ENCODE assay signal across 14 mouse cellular contexts in genomic region chr1:165556711-165557110, GRCm38 (mm10).
DNase-seq lines count a peak whose midpoint lies in the region; ATAC-seq and TF ChIP-seq lines count a peak whose summit lies in the region.
"Had no signal": no experiment of that assay in that cellular context is flagged by ENCODE, and none has a peak within 500 bp of the region (broad histone marks: within the 10 kb centered on the region; RNA-seq: fewer than 3 reads in every experiment).

No protein-coding gene starts in this region.

- DNase-seq in forebrain, postnatal 0 days = peak; percentile 50
- DNase-seq in forebrain, embryonic 11.5 days (ENCODE audit: low spot score) = no peak
- peak; percentile 38 to 45 for DNase-seq in left cerebral cortex, adult 2 months (ENCODE audit: extremely low spot score in 1 of 2, low spot score in 2 of 2)
- no peak for DNase-seq in left cerebral cortex, adult 11 months (ENCODE audit: low spot score)
- peak; percentile 41 for DNase-seq in NIH3T3 (ENCODE audit: low read depth)
- DNase-seq in lung, postnatal 4 days = peak; percentile 25 to 27
- DNase-seq in kidney, adult 2 months = no peak
- DNase-seq: gastrocnemius, adult 2 months had no signal

- H3K9me3 ChIP-seq in forebrain, postnatal 0 days (ENCODE audit: low read length) = no peaks in the 10 kb centered on the region
- no peaks in the 10 kb centered on the region for H3K9me3 ChIP-seq in forebrain, embryonic 11.5 days (ENCODE audit: control insufficient read depth, low read length)

- 0 out of 2 replicates have a peak, but pooled peaks cover 3% of the 10 kb centered on the region for H3K4me1 ChIP-seq in forebrain, postnatal 0 days (ENCODE audit: insufficient read depth)
- no peaks in the 10 kb centered on the region for H3K4me1 ChIP-seq in forebrain, embryonic 11.5 days (replicated peaks; ENCODE audit: control insufficient read depth, insufficient read depth, low read length)
- H3K4me1 ChIP-seq in kidney, adult 2 months (ENCODE audit: control insufficient read depth, insufficient read depth, low read length) = no peaks in the 10 kb centered on the region

- no peak overlapping the region for H3K4me3 ChIP-seq in forebrain, postnatal 0 days (ENCODE audit: low read depth, low read length)
- H3K4me3 ChIP-seq in forebrain, embryonic 11.5 days (ENCODE audit: low read depth, low read length) = no peak overlapping the region
- H3K4me3 ChIP-seq in left cerebral cortex, adult 2 months = no peak overlapping the region
- H3K4me3 ChIP-seq in kidney, adult 2 months (ENCODE audit: insufficient read depth, low read depth, low read length) = no peak overlapping the region
- H3K4me3 ChIP-seq: erythroblast, embryonic 14.5 days; gastrocnemius, adult 2 months had no signal

- no peaks in the 10 kb centered on the region for H3K27me3 ChIP-seq in forebrain, postnatal 0 days (ENCODE audit: insufficient read depth, low read length)
- no peaks in the 10 kb centered on the region for H3K27me3 ChIP-seq in forebrain, embryonic 11.5 days (ENCODE audit: control insufficient read depth, insufficient read depth, low read length)
- no peaks in the 10 kb centered on the region for H3K27me3 ChIP-seq in kidney, adult 2 months (replicated peaks; ENCODE audit: control insufficient read depth, insufficient read depth, low read length)
- H3K27me3 ChIP-seq: Patski had no signal

- no peak for ATAC-seq in forebrain, postnatal 0 days
- no peak for ATAC-seq in forebrain, embryonic 11.5 days (replicated peaks; ENCODE audit: low FRiP score)
- ATAC-seq in erythroid progenitor cell, adult 5-6 weeks (replicated peaks; ENCODE audit: low FRiP score, poor library complexity, severe bottlenecking) = no peak
- ATAC-seq: intestine, postnatal 0 days; Patski had no signal

- TF ChIP-seq POLR2A in kidney, adult 2 months (IDR thresholded peaks at IDR 0.05; ENCODE audit: low read depth, low read length) = no peak

- no peaks in the 10 kb centered on the region for H3K36me3 ChIP-seq in forebrain, postnatal 0 days (ENCODE audit: insufficient read depth)
- H3K36me3 ChIP-seq in forebrain, embryonic 11.5 days (ENCODE audit: control insufficient read depth, insufficient read depth, low read length) = no peaks in the 10 kb centered on the region
- H3K36me3 ChIP-seq in kidney, adult 2 months (ENCODE audit: control insufficient read depth, insufficient read depth, low read length) = no peaks in the 10 kb centered on the region

- 33% methylated on average over 2 of the region's 2 CpGs for WGBS in forebrain, postnatal 0 days
- 60% methylated on average over 2 of the region's 2 CpGs for WGBS in forebrain, embryonic 11.5 days
- WGBS in kidney, adult 2 months = 54% methylated on average over 2 of the region's 2 CpGs

- TF ChIP-seq CTCF in forebrain, postnatal 0 days (IDR thresholded peaks at IDR 0.05; ENCODE audit: low read depth) = no peak
- TF ChIP-seq CTCF in left cerebral cortex, adult 2 months (IDR thresholded peaks at IDR 0.05) = no peak
- TF ChIP-seq CTCF in kidney, adult 2 months (conservative IDR thresholded peaks at IDR 0.05; ENCODE audit: insufficient read depth, insufficient read length, low read depth, low read length) = no peak

- H3K4me2 ChIP-seq in forebrain, postnatal 0 days (ENCODE audit: low read depth) = no peak overlapping the region
- no peak overlapping the region for H3K4me2 ChIP-seq in forebrain, embryonic 11.5 days (ENCODE audit: low read depth, low read length, severe bottlenecking)
- H3K4me2 ChIP-seq: heart, embryonic 11.5 days; liver, embryonic 11.5 days had no signal

- H3K9ac ChIP-seq in forebrain, postnatal 0 days = no peak overlapping the region
- no peak overlapping the region for H3K9ac ChIP-seq in forebrain, embryonic 11.5 days (ENCODE audit: low read length)

- no peak overlapping the region for H3K27ac ChIP-seq in forebrain, postnatal 0 days (ENCODE audit: low read depth, low read length)
- H3K27ac ChIP-seq in forebrain, embryonic 11.5 days (ENCODE audit: low read depth, low read length) = no peak overlapping the region
- peak overlapping the region; percentile 42; the same call in 1 of the 2 replicates for H3K27ac ChIP-seq in left cerebral cortex, adult 2 months
- no peak overlapping the region for H3K27ac ChIP-seq in kidney, adult 2 months (ENCODE audit: insufficient read depth, low read depth, low read length)
- H3K27ac ChIP-seq: gastrocnemius, adult 2 months had no signal

- intact Hi-C loops in left cerebral cortex, adult 2 months (cut with DNase I) = no loop called here

Comparison
In these comparisons a context has a peak if more than half of its experiments do, and no peak if none do; other contexts are left out.
1. DNase-seq: peak in forebrain, postnatal 0 days (single experiment), left cerebral cortex, adult 2 months (2 of 2), NIH3T3 (single experiment) and lung, postnatal 4 days (2 of 2); none in forebrain, embryonic 11.5 days (single experiment), left cerebral cortex, adult 11 months (single experiment) and kidney, adult 2 months (single experiment).